Mouse (Mus musculus): ENCODE results near the gene Pelo.
A peak's percentile ranks its signal among the peaks of the same experiment; 100 is the strongest.

Gene Pelo

DNA sequence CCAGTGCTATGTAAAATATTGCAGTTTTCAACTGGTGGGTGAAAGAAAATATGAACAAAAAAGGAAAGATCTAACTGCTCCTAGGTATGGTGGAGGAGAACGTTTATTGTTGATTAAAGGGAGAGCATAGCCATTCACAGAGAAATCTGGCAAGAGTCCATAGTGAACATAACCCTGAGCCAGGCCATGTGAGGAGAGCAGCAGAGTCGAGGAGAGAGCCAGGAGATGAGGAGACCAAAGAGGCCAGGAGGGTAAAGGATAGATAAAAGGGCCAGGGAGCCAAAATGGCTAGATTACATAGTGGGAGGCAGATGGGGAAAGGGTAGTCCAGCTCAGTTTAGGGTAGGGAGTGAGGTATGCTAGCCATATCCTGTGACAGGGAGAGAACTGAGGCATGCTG is 6.2 kb upstream of the Pelo start:
- DNase-seq = no peak

- no peak for DNase-seq
These were observed 5.4 kb upstream of the Pelo start for GRCm38 (mm10) chr13:115095392-115095791.

- DNase-seq = peak; percentile 49
These were observed 1.5 kb upstream of the Pelo start for GRCm38 (mm10) chr13:115091511-115091910.

- DNase-seq = peak; percentile 20
These were observed 1.0 kb upstream of the Pelo start for GRCm38 (mm10) chr13:115090977-115091445.

GRCm38 (mm10) chr13:115089395-115090025 is 476 bp downstream of the Pelo start:
- DNase-seq = peak; percentile 74

- no peak for DNase-seq
These were observed 979 bp downstream of the Pelo start for GRCm38 (mm10) chr13:115089020-115089394.

GRCm38 (mm10) chr13:115085974-115086373 is 4.0 kb downstream of the Pelo start:
- no peak for DNase-seq

DNA sequence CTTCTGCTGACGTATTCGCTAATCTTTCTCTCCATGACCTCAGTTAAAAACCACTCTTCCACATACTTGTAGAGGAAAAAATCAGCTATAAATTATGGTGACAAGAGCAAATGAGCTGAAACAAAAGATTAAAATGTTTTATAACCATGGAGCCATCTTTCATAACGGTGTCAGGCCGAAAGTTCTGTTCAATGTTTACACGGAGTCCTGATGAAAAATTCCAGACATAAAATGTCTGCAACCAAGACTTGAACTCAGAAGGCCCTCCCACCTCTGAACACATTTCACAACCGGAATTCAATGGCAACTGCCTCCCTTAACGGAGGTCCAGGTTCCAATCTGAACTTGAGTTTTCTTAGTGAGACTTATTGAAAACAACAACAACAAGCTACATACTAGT is 7.6 kb downstream of the Pelo start:
- no peak for DNase-seq

DNA sequence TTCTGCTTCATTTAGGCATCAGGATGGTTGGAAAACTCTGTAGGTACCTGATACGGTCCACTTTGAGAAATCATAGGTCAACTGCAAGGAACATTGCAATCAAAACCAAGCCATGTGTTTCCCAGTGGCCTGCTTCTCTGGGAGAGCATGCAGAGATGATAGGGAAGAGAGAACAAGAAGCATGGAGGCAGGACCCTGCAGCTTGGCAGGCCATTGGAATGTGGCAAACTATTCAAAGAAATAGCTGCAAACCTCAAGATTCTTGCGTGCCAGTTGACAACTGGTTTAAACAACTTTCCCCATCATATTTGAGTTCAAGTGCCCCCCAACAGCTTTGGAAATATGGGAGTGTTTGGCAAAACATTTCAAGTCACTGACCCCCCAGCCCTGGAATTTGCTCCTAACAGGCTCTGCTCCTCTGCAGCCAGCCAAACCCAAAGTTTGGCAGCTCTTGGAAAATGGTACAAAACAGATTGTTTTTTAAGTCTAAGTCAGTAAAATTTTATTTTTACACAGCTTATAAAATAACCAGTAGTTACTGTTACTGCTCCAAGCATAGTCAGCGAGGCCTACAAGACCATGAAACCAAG is 9.9 kb downstream of the Pelo start:
- DNase-seq = no peak

DNA sequence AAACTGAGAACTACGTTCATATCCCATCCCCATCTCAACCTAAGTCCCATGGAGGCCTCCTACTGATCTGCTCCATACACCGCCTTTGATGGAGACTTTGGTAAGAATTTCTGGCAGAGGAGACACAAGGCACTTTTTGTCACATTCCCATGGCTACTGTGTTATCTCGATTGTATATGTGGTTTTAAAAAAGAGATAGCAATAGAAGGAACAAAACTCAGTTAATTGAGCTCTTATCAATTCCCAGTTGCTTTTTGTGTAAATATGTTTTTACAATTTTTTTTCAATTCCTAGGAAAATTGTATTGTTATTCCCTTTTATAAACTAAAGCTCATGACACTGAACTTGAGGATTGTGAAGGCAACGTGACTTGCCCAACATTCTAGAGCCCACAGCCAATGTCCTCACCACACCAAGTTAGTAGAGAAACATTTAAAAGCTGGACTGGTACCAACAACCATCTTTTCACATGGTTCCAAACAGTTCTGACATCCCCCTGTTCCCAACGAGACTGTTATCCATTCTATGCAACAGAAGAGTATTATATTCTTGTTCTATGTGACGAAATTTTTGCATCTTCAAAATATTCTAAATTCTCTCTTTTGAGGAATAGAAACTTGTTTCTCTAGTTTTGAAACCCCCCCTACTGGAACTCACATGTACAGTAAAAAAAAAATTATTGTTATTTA is 10.8 kb downstream of the Pelo start:
- no peak for DNase-seq

DNA sequence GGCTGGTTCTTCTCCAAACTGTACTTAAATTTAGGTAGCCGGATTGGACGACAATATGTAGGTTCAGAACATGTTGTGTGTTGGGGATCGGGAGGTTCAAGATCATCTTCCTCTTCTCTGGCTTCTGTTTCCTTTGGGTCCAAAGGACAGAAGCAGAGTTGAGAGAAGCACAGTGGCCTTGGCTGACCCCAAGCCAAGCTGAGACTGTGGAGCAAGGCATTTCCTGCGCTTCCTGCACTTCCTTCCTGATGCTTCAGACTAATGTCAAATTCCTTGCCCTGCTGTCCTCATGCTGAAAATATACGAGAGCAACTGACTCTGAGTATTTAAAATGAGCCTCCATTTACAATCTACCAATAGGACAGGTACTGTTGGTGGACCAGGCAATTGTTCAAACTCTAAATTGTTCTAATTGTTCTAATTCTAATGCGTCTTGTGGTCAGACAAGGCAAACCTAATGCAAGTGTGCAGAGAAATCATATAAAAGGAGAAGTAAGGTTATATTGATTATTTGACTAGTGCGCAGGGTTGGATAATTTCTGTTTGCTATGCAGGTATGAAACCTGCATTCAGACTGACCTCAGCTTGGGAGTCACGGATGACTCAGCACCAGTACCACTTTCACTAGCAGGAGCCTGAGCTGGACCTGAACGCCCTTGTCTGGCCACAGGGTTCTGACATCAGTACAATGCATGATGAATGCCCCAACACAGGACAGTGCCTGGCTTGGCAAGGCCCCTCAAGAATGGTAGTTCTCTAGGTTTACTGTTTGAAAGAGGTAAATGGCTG is 12.4 kb downstream of the Pelo start:
- DNase-seq = no peak

GRCm38 (mm10) chr13:115072386-115072785 is 17.6 kb downstream of the Pelo start:
- DNase-seq = no peak

DNA sequence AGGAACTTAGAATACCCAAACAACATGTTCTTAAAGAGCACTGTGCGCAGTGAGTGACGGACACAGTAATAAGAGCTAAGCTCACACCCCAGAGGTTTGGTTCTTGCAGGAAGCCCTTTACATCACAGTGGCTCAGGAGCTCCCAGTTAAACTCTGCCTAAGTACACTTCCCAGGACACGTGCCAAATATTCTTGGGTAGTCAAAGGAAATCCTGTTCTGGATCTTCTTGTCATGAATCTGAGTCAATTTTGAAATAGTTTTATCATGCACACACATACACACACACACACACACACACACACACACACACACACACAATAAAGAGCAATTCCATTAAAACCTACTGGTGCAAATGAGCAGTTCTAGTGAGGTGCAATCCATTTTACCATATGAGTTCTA is 18.6 kb downstream of the Pelo start:
- DNase-seq = no peak

DNA sequence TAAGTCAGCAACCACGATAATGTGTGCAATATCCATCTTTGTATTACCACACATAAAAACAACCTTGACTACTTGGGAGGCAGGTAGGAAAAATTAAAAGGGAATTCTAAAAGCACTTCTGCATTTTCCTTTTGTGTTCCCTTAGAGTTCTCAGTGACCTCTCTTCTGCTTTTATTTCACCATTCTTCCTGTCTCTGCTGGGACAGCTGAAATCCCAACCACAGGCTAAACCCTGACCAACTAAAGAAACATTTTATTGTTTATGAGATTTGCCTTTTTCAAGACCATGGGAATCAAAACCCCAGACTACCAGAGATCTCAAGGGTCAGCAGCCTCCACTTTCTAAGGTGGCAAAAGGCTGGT is 22.0 kb downstream of the Pelo start:
- no peak for DNase-seq

GRCm38 (mm10) chr13:115067324-115067967 is 22.5 kb downstream of the Pelo start:
- DNase-seq = no peak

- no peak for DNase-seq
These were observed 32.4 kb downstream of the Pelo start for GRCm38 (mm10) chr13:115057555-115057954.

GRCm38 (mm10) chr13:115054783-115055182 is 35.2 kb downstream of the Pelo start:
- no peak for DNase-seq

DNA sequence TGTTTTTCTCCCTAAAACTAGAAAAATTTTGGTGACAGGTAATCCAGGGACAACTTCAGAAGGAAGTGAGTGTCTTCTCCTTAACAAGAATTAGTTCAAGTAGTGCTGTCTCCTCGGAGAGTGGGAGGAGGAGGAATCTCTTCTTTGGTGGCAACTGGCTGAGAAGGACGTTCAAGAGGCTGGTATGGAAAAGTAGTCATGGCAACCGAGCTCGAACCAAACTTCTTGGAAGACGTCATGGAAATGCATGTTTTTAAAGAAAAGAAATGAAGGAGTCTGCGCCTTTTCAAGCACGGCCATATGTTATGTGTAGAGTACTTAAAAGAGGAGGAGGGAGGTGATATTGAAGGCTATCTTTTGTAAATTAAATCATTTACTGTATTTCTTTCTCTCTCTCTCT is 37.4 kb downstream of the Pelo start:
- DNase-seq = no peak

DNA sequence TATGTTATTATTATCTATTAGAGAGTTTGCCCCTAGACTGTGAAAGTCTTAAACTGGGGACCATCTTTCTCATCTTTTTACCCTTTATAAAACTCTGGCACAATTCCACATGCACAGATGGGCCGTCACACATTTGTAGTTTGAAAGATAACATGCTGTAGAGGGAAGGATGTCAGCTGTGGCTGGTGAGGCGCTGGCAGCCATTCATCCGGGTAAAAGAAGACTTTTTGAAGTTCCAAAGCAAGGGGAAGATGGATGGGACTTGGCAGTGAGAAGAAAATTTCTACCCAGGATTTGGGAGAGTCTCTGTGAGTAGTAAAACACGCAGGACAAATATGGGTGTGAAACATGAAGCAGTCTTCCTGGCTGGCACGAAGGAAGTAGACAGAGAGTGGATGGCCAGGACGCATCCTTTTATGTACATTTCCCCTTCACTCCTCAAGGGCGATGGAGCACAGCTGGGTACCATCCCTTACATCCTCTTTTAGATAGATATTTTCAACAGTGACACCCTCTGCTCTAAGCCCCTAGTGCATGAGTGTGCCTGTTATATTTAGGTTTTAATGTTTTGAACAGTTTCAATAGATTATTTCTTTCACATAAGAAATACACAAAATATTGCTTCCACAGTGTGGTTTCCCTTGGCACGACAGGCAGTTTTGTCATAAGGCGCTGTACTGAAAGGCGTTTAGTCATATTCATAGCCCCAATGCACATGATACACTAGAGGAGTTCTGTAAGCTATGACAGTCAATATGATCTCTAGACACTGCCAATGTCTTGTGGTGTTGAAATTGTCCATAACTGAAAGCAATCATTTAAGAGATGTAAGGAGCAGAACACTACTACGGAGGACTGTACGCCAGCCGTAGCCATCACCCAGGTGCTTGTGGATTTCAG is 39.1 kb downstream of the Pelo start:
- DNase-seq = no peak

DNA sequence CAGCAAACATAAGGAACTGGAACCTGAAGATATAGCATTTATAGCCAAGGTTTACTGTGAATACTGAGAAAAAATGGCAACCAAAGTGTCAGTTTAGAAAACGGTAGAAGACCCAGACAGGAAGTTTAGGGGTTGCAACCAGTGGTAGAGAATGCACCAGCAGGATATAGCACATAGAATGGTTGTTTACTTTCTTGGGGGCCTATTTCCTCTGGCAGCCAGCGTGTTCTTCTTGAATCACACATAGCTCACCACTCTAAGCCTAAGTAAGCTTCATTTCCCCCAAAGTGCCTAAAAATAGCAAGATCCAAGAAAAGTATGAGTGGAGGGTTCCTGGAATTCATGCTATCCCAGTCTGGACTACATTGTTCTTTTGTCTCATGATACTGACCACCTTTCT is 47.3 kb downstream of the Pelo start:
- no peak for DNase-seq

Measured in liver (tissue).